ENCODE assay signal across 1 mouse cellular context in the genomic region with DNA sequence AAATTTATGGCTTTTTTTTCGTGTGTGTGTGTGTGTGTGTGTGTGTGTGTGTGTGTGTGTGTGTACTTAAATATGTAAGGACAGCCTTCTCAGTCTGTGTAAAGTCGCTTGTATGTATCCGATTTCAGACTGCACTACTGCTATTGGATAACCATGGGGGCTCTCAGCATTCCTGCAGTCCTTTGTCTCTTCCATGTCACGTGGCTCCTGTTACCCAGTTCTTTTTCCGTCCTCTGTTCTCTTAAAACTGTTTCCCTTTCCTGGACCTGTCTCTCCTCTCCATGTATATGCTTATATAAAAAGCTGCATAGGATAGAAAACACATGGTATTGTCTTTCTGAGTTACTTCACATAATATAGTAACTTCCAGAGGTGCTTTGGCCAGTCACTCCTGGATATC.
TF ChIP-seq lines count a peak whose summit lies in the region.

No protein-coding gene starts in this region.

TF ChIP-seq in C2C12, 6 proteins besides CTCF, POLR2A, EP300 and RAD21 (continued from another document):
- TF ChIP-seq FOSL1 (IDR thresholded peaks at IDR 0.05; ENCODE audit: insufficient read depth, low read length, poor library complexity, severe bottlenecking), result no peak
- TF ChIP-seq MAX (IDR thresholded peaks at IDR 0.05), result peak; percentile 48
